Comparison of ENCODE assay signal across 21 mouse cellular contexts in genomic region chr6:94780621-94781020, GRCm38 (mm10).
DNase-seq lines count a peak whose midpoint lies in the region; ATAC-seq and TF ChIP-seq lines count a peak whose summit lies in the region.
"Had no signal": no experiment of that assay in that cellular context is flagged by ENCODE, and none has a peak within 500 bp of the region (broad histone marks: within the 10 kb centered on the region; RNA-seq: fewer than 3 reads in every experiment).

No protein-coding gene starts in this region.

- no peaks in the 10 kb centered on the region for H3K9me3 ChIP-seq in liver, postnatal 0 days (ENCODE audit: low read length)
- H3K9me3 ChIP-seq in liver, embryonic 12.5 days (replicated peaks): no peaks in the 10 kb centered on the region
- H3K9me3 ChIP-seq in forebrain, embryonic 15.5 days: no peaks in the 10 kb centered on the region
- H3K9me3 ChIP-seq: embryonic facial prominence, embryonic 10.5 days; embryonic facial prominence, embryonic 13.5 days; forebrain, embryonic 12.5 days; heart, embryonic 10.5 days; heart, embryonic 13.5 days; hindbrain, embryonic 12.5 days; hindbrain, embryonic 15.5 days had no signal

- ATAC-seq in liver, postnatal 0 days: no peak
- no peak for ATAC-seq in liver, embryonic 12.5 days
- ATAC-seq in forebrain, embryonic 15.5 days (replicated peaks): no peak
- ATAC-seq: forebrain, embryonic 16.5 days; intestine, postnatal 0 days had no signal

- H3K4me3 ChIP-seq in gastrocnemius, adult 2 months: no peak overlapping the region
- no peak overlapping the region for H3K4me3 ChIP-seq in liver, postnatal 0 days (ENCODE audit: low read depth, low read length)
- H3K4me3 ChIP-seq in liver, embryonic 12.5 days: no peak overlapping the region
- no peak overlapping the region for H3K4me3 ChIP-seq in forebrain, embryonic 15.5 days
- H3K4me3 ChIP-seq: embryonic facial prominence, embryonic 10.5 days; embryonic facial prominence, embryonic 13.5 days; erythroblast, embryonic 14.5 days; forebrain, embryonic 12.5 days; heart, embryonic 10.5 days; heart, embryonic 13.5 days; hindbrain, embryonic 12.5 days; hindbrain, embryonic 15.5 days had no signal

- DNase-seq in gastrocnemius, adult 2 months: no peak
- no peak for DNase-seq in gastrocnemius, postnatal 4 days (ENCODE audit: low spot score in 2 of 2)
- no peak for DNase-seq in liver, postnatal 0 days
- peak; percentile 89 for DNase-seq in ZHBTc4 (ENCODE audit: low read depth, low spot score)
- DNase-seq: cerebellum, adult 11 months; cerebellum, adult 2 months; cerebellum, postnatal 10 days; cerebellum, postnatal 36 days; embryo, embryonic 11 days had no signal

- no peak overlapping the region for H3K9ac ChIP-seq in liver, postnatal 0 days (replicated peaks)
- H3K9ac ChIP-seq in liver, embryonic 12.5 days: no peak overlapping the region
- H3K9ac ChIP-seq in forebrain, embryonic 15.5 days (replicated peaks): no peak overlapping the region
- H3K9ac ChIP-seq: embryonic facial prominence, embryonic 13.5 days; forebrain, embryonic 12.5 days; heart, embryonic 13.5 days; hindbrain, embryonic 12.5 days; hindbrain, embryonic 15.5 days had no signal

- 76% methylated on average over 4 of the region's 4 CpGs for WGBS in liver, postnatal 0 days (ENCODE audit: insufficient replicate concordance)
- 68% methylated on average over 4 of the region's 4 CpGs for WGBS in liver, embryonic 12.5 days (ENCODE audit: insufficient replicate concordance)
- WGBS in forebrain, embryonic 15.5 days: 86% methylated on average over 4 of the region's 4 CpGs

- no peak overlapping the region for H3K4me2 ChIP-seq in liver, postnatal 0 days (ENCODE audit: low read depth, low read length)
- no peak overlapping the region for H3K4me2 ChIP-seq in liver, embryonic 12.5 days
- H3K4me2 ChIP-seq in forebrain, embryonic 15.5 days (replicated peaks): no peak overlapping the region
- H3K4me2 ChIP-seq: embryonic facial prominence, embryonic 13.5 days; forebrain, embryonic 12.5 days; heart, embryonic 13.5 days; hindbrain, embryonic 12.5 days; hindbrain, embryonic 15.5 days had no signal

- H3K36me3 ChIP-seq in liver, postnatal 0 days (replicated peaks; ENCODE audit: insufficient read depth, low read length): no peaks in the 10 kb centered on the region
- no peaks in the 10 kb centered on the region for H3K36me3 ChIP-seq in liver, embryonic 12.5 days
- no peaks in the 10 kb centered on the region for H3K36me3 ChIP-seq in forebrain, embryonic 15.5 days
- H3K36me3 ChIP-seq: embryonic facial prominence, embryonic 10.5 days; embryonic facial prominence, embryonic 13.5 days; forebrain, embryonic 12.5 days; heart, embryonic 10.5 days; heart, embryonic 13.5 days; hindbrain, embryonic 12.5 days; hindbrain, embryonic 15.5 days had no signal

- TF ChIP-seq EP300 in liver, postnatal 0 days (IDR thresholded peaks at IDR 0.05; ENCODE audit: low read depth): no peak

- H3K27me3 ChIP-seq in liver, postnatal 0 days (ENCODE audit: insufficient read depth, low read length): no peaks in the 10 kb centered on the region
- peaks cover 11% of the 10 kb centered on the region; the same call in 1 of the 2 replicates for H3K27me3 ChIP-seq in liver, embryonic 12.5 days (replicated peaks)
- H3K27me3 ChIP-seq in forebrain, embryonic 15.5 days: no peaks in the 10 kb centered on the region
- H3K27me3 ChIP-seq: embryonic facial prominence, embryonic 13.5 days; heart, embryonic 13.5 days; hindbrain, embryonic 12.5 days; hindbrain, embryonic 15.5 days had no signal

- no peak for TF ChIP-seq CTCF in gastrocnemius, adult 2 months (IDR thresholded peaks at IDR 0.05)
- no peak for TF ChIP-seq CTCF in liver, postnatal 0 days (IDR thresholded peaks at IDR 0.05; ENCODE audit: low read depth)

- H3K4me1 ChIP-seq in liver, postnatal 0 days (ENCODE audit: insufficient read depth): no peaks in the 10 kb centered on the region; the same call in 1 of the 2 replicates
- H3K4me1 ChIP-seq in liver, embryonic 12.5 days: no peaks in the 10 kb centered on the region
- H3K4me1 ChIP-seq in forebrain, embryonic 15.5 days: no peaks in the 10 kb centered on the region
- H3K4me1 ChIP-seq: heart, embryonic 10.5 days; hindbrain, embryonic 15.5 days had no signal

- H3K27ac ChIP-seq in gastrocnemius, adult 2 months: peak overlapping the region; percentile 77
- peak overlapping the region; percentile 57; the same call in 1 of the 2 replicates for H3K27ac ChIP-seq in liver, postnatal 0 days (ENCODE audit: low read depth)
- no peak overlapping the region for H3K27ac ChIP-seq in liver, embryonic 12.5 days
- H3K27ac ChIP-seq in forebrain, embryonic 15.5 days (replicated peaks): no peak overlapping the region
- H3K27ac ChIP-seq: embryonic facial prominence, embryonic 13.5 days; forebrain, embryonic 12.5 days; heart, embryonic 10.5 days; heart, embryonic 13.5 days; hindbrain, embryonic 12.5 days; hindbrain, embryonic 15.5 days had no signal

- intact Hi-C loops in gastrocnemius, adult 2 months (cut with DNase I): no loop called here

Comparison
In these comparisons a context has a peak if more than half of its experiments do, and no peak if none do; other contexts are left out.
1. H3K27ac ChIP-seq: peak in gastrocnemius, adult 2 months (single experiment) and liver, postnatal 0 days (single experiment); none in liver, embryonic 12.5 days (single experiment) and forebrain, embryonic 15.5 days (single experiment).